Mouse (Mus musculus) gastrocnemius, postnatal 10 days (tissue): ENCODE data around the gene Slc22a13. TPM values are rescaled to one million over a fixed set of nuclear protein-coding genes. Genes with fewer than 3 reads are reported as not detected.

Source experiments
- DNase-seq: peaks from one replicate; pipeline ENCODE4 v3.0.0; 2021; ENCODE audit warnings: mixed read lengths
- total RNA-seq, 2 experiments: library from RNA; stranded (reverse); gene quantifications; 2 replicates each; pipeline ENCODE4 v1.2.3; 2021

The Slc22a13 gene
- total RNA-seq, 2 experiments from 2014 or later: not detected

GRCm38 (mm10) chr9:119199151-119199861 lies 9.6 kb downstream of the Slc22a13 start:
- DNase-seq: no peak

DNA sequence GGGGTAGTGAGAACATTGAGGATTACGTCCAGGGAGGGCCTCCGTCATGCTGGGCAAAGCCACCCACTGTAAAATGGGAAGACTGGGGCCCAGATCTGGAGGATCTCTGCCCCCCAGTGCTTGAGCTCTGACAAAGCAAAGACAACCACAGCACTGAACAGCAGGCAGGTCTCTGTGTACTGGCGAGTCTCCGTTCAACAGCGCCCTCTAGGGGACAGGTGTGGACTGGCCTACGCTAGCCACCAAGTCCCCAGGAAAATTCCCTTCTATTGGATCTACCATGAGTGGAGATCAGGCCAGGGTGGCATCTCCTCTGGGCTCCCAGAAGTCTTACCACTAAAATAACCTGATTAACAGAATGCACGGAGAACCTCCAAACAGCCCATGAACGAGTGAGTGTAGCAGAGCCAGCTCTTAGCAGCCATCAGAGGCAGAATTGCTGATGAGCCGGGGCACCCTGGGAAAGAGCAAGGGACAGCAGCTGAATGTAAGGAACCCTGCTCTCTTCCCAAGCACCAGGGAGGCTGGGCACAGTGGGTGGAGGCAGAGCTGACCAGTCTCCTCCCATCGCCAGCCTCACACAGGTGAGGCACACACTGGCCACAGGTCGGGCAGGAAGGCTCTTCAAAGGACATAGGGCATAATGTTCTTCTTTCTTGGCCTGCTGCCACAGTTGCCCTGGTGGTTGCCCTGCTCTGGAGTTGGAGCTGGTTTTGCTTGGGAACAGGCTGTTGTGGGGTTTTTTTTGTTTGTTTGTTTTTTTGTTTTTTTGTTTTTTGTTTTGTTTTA lies 16.5 kb downstream of the Slc22a13 start:
- no peak for DNase-seq

DNA sequence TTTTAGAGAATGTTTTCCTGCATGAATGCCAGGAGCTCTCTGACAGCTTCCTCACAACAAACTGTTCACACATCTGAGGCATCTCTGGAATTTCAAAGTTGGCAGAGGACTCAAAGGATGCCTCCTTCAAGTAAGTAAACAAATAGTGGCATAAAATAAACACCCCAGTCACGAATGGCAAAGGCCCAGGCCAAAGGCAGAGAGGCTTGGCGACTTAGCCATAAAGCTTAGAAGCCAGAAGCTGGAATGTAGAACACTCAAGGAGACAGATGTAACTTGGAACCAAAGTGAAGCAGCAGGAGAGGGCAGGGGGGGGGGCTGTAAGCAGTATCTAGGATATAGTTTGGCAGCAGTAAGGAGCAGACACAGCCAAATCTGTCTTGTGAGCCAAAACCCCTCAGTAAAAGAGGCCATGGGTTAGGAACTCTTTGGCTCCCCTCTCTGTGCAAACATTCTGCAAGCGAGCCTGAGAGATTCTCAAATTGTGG lies 27.6 kb downstream of the Slc22a13 start:
- peak; percentile 19 for DNase-seq

DNA sequence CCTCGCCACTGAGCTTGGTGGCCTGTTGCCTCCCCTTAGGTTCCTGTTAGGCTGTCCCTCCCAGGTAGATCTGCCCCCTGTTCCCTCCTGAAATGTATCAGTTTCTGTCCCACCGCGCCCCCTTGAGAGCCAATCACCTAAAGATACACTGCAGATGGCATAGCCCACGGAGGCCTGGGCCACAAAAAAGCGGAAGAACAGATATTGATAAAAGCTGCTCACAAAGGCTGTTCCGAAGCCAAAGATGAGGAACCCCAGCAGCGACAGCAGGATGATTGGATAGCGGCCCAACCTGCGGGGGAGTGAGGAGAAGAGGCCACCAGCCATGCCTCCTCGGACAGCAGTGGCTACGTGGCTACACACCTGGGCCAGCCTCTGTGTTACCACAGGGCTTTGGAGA lies 29.6 kb downstream of the Slc22a13 start:
- DNase-seq: no peak

DNA sequence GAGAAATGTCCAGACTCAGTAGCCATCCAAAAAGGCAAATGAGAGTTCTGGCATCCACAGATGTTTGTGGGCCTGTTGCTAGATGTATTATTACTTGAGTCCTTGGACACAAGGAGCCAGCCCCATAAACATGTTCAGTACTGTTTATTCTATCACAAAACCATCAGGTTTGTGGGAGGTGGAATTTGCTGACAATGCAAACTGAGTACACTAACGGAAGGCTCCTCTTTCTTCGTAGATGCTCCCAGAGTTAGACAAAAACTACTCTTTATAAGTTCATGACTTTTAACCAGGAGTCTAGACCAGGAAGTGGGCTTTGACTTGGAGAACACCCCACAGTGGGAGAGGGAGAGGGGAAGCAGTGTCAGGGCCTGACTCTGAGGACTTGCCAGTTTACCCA lies 41.3 kb downstream of the Slc22a13 start:
- no peak for DNase-seq

DNA sequence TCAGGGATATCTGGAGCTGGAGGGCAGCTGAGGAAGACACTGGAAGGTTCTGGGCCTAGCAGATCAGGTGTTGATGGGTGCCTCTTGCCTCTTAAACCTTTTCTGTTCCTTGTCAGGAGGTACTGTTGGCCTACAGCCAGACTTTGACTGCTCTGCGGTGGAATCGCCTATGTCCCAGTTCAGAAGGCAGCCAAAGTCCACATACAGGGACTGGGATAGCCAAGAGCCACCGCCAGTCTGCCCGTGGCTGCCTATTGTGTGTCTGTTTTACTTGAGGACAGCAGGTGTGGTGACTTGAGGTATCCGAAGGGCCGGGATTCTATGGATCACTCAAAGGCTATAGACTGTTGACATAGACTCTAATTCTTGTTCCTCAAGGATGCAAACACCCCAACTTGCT lies 43.4 kb downstream of the Slc22a13 start:
- DNase-seq: no peak

DNA sequence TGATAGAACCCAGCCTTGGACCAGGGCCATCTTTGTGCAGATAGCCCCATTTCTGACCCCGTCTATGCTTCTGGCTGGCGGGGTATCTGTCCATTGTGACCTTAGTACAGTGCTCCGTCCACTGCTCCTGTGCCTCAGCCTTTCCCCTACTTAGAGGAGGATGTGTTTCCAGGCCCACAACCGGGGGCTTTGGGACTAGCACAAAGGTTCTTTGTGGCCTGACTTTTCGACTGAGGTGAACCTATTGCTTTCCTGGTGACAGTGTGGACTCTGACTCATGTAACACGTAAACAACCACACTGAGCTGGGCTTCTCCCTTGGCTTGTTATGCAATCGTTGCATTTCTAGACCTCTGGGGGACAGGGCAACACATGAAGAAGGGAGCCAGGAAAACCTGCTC lies 44.2 kb downstream of the Slc22a13 start:
- DNase-seq: no peak

- no peak for DNase-seq
Measured at GRCm38 (mm10) chr9:119160689-119161088, 48.2 kb downstream of the Slc22a13 start.

GRCm38 (mm10) chr9:119158861-119159260 lies 50.0 kb downstream of the Slc22a13 start, which contains the start of gene Gm47289:
Gene Gm47289 (plus strand): TSS chr9:119159161.
- DNase-seq: no peak

DNA sequence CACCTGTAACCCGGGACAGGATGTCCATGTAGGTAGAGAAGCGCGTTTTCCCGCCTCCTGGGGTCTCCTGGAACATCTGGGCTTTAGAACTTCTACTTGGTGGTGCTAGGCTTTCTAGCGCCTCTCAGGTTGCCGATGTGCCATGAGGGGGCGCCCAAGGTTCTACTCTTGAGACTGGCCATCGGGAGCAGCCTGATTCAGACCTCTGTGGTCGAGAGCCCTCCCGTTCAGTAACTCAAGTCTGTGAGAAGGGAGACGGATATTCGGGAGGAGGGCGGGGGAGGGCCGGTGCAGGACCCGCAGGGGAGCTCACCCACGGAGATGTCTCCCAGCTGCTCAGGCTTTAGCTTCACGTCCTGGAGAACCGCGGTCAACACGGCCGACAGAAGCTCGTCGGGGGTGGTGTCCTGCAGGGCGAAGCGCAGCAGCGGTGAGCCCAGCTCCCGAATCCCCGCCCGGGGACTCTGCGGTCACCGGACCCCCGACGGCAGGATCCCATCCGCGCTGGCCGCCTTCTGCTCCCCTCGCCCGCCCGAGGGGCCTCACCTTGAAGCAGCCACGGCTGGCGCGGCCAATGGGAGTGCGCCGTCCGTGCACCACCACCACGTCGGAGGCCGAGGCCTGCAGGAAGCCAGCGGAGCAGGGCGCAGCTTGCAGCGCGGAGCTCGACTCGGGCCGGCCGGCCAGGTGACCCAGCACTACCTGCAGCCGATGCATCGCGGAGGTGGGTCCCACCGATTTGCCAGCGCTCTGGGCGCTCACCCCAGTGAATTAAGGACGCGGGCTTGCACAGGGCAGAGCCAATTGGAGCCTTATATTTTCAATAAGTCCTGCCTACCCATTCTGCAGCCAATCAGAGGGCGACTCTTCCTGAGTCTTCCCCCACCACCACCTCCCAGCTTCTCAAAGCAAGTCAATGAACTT lies 52.4 kb downstream of the Slc22a13 start, which contains the start of gene Acaa1b:
Gene Acaa1b, minus strand, starts transcription at position 816 of the 924 bp plus-strand sequence.
- peak; percentile 86 for DNase-seq

- DNase-seq: peak; percentile 38
Measured at GRCm38 (mm10) chr9:119155826-119156225, 53.1 kb downstream of the Slc22a13 start.

GRCm38 (mm10) chr9:119155416-119155815 lies 53.5 kb downstream of the Slc22a13 start:
- DNase-seq: no peak

GRCm38 (mm10) chr9:119151751-119152150 lies 57.1 kb downstream of the Slc22a13 start:
- no peak for DNase-seq

GRCm38 (mm10) chr9:119149601-119150000 lies 59.3 kb downstream of the Slc22a13 start:
- peak; percentile 70 for DNase-seq

DNA sequence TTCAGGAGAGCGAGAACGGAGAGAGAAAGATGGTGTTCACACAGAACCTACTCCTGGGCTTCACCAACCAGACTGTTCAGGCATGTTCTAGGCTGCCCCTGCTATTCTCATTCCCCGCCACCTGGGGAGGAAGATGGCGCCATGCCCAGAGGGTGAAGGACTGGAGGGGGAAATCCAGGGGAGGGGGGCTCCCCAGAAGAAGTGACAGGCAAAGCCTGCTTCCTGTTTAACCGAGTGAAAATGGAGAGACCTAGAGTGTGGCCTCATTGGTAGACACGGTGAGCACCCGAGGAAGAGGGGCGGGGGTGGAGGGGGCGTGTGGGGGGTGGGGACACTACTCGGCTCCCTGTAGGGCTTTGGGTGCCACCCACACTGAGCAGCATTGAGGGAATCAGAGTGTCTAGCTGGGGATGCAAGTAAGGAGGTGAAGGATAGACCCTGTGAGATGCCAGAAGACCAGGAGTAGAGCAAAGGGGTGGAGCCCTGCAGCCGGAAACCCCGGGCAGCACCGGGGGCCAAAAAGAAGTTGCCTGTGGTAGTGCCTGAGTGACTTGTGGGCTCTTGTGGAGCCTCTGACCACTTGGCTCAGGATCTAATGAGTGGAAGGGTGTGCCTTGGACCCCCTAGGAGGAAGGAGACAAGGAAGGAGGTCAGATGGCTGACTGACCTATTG lies 62.7 kb downstream of the Slc22a13 start:
- no peak for DNase-seq

GRCm38 (mm10) chr9:119145638-119146037 lies 63.3 kb downstream of the Slc22a13 start:
- DNase-seq: no peak

GRCm38 (mm10) chr9:119145137-119145536 lies 63.8 kb downstream of the Slc22a13 start:
- DNase-seq: no peak

GRCm38 (mm10) chr9:119144696-119145095 lies 64.2 kb downstream of the Slc22a13 start:
- no peak for DNase-seq

DNA sequence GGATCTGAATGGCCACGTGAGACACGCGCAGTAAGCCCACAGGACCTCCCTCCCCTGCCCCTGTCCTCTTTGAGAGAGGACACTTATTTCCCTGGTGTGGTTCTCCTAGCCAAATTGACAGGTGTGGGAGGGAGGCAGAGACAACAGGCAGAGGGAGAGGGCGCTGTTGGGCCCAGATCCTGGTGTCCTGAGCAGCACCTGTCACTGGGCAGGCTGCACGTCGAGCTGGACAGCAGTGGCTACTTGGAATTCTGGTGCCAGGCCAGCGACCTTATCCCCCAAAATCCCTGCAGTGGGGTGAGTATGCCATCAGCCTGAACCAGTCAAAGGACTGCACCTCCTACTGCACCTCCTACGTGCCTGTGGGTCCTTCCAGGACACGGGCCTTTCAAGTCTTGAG lies 65.5 kb downstream of the Slc22a13 start:
- no peak for DNase-seq
